Mouse (Mus musculus) heart, embryonic 13.5 days (tissue): ENCODE data around the gene Mamld1. TPM values are rescaled to one million over a fixed set of nuclear protein-coding genes. Genes with fewer than 3 reads are reported as not detected.

Experiments used
- ATAC-seq: fragments of 200-750 bp; cut with Nextera tagmentation; 2 replicates; pipeline ENCODE4 v1.8.0; 2017; ENCODE audit warnings: moderate TSS enrichment; ENCODE audit not compliant: insufficient number of reproducible peaks, low FRiP score, low TSS enrichment; ENCODE audit errors: extremely low read depth
- H3K27ac ChIP-seq: fragments of 300-500 bp; sonication (generic); replicated peaks from 2 replicates; pipeline ENCODE4 v1.5.1; 2015; ENCODE audit warnings: moderate library complexity, mild to moderate bottlenecking, inconsistent platforms
- H3K27me3 ChIP-seq: fragments of 300-500 bp; sonication (generic); replicated peaks from 2 replicates; pipeline ENCODE4 v1.6.1; 2015; ENCODE audit warnings: mild to moderate bottlenecking, inconsistent platforms
- H3K36me3 ChIP-seq: fragments of 300-500 bp; sonication (generic); 2 replicates; pipeline ENCODE4 v1.6.1; 2015; ENCODE audit warnings: mild to moderate bottlenecking, inconsistent platforms
- H3K4me1 ChIP-seq: fragments of 300-500 bp; sonication (generic); 2 replicates; pipeline ENCODE4 v1.6.1; 2015; ENCODE audit warnings: inconsistent platforms
- H3K4me2 ChIP-seq: fragments of 300-500 bp; sonication (generic); 2 replicates; pipeline ENCODE4 v1.6.1; 2015; ENCODE audit warnings: inconsistent platforms, mild to moderate bottlenecking, moderate library complexity
- H3K4me3 ChIP-seq: fragments of 300-500 bp; sonication (generic); 2 replicates; pipeline ENCODE4 v1.5.1; 2015; ENCODE audit warnings: moderate library complexity, mild to moderate bottlenecking, inconsistent platforms
- H3K9ac ChIP-seq: fragments of 300-500 bp; sonication (generic); 2 replicates; pipeline ENCODE4 v1.6.1; 2015; ENCODE audit warnings: inconsistent platforms, mild to moderate bottlenecking, moderate library complexity
- H3K9me3 ChIP-seq: fragments of 300-500 bp; sonication (generic); 2 replicates; pipeline ENCODE4 v1.6.1; 2016; ENCODE audit warnings: inconsistent platforms
- WGBS: fragments of 180-500 bp; shearing (Covaris S2); methylation state at CpG from one replicate; pipeline ENCODE4 v1.1.7; 2015; ENCODE audit warnings: mixed read lengths; 5-methylcytosine and 5-hydroxymethylcytosine counted together
- polyA plus RNA-seq: library from polyadenylated mRNA; unstranded; fragments of >200 nt; fragmentation: Nextera tagmentation; extraction: Ambion mirVana; gene quantifications from 2 replicates; pipeline ENCODE4 v1.2.1, GENCODE M21; 2015

The Mamld1 gene
- polyA plus RNA-seq, 1 experiment from 2014 or later: 3.1 TPM

- Histone ChIP-seq H3K9me3 (no peaks in the 10 kb centered on the region), H3K4me1 (peaks cover 5% of the 10 kb centered on the region; the same call in 1 of the 2 replicates), H3K9ac (no peak overlapping the region), H3K36me3 (no peaks in the 10 kb centered on the region), H3K27me3 (no peaks in the 10 kb centered on the region), H3K4me2 (no peak overlapping the region), H3K27ac (no peak overlapping the region), H3K4me3 (no peak overlapping the region)
- WGBS: 77% methylated on average over 4 of the region's 4 CpGs
- no peak for ATAC-seq
Observed at GRCm38 (mm10) chrX:71085092-71085807, 35.2 kb downstream of the Mamld1 start.

GRCm38 (mm10) chrX:71087370-71088079 lies 37.5 kb downstream of the Mamld1 start:
- no peak overlapping the region for H3K9ac ChIP-seq
- H3K27ac ChIP-seq: no peak overlapping the region
- no peak overlapping the region for H3K4me2 ChIP-seq
- 69% methylated on average over 4 of the region's 4 CpGs for WGBS
- no peak overlapping the region for H3K4me3 ChIP-seq
- peaks cover 5% of the 10 kb centered on the region; the same call in 1 of the 2 replicates for H3K4me1 ChIP-seq
- ATAC-seq: no peak
- H3K9me3 ChIP-seq: no peaks in the 10 kb centered on the region
- H3K27me3 ChIP-seq: no peaks in the 10 kb centered on the region
- H3K36me3 ChIP-seq: no peaks in the 10 kb centered on the region

GRCm38 (mm10) chrX:71088080-71088414 lies 38.0 kb downstream of the Mamld1 start:
- ATAC-seq: no peak
- WGBS: 43% methylated on average over 3 of the region's 3 CpGs

GRCm38 (mm10) chrX:71105820-71106219 lies 55.8 kb downstream of the Mamld1 start:
- no peak overlapping the region for H3K27ac ChIP-seq
- no peak overlapping the region for H3K4me3 ChIP-seq
- no peak for ATAC-seq
- H3K27me3 ChIP-seq: peaks cover 4% of the 10 kb centered on the region; the same call in 1 of the 2 replicates
- no peak overlapping the region for H3K9ac ChIP-seq
- no peak overlapping the region for H3K4me2 ChIP-seq
- H3K4me1 ChIP-seq: no peaks in the 10 kb centered on the region
- H3K9me3 ChIP-seq: no peaks in the 10 kb centered on the region
- no peaks in the 10 kb centered on the region for H3K36me3 ChIP-seq

More at GRCm38 (mm10) chrX:71088080-71088414, 38.0 kb downstream of the Mamld1 start:
- H3K9me3 ChIP-seq: no peaks in the 10 kb centered on the region
- H3K27me3 ChIP-seq: no peaks in the 10 kb centered on the region
- H3K4me3 ChIP-seq: no peak overlapping the region
- H3K4me1 ChIP-seq: peaks cover 5% of the 10 kb centered on the region; the same call in 1 of the 2 replicates
- H3K9ac ChIP-seq: no peak overlapping the region
- H3K36me3 ChIP-seq: no peaks in the 10 kb centered on the region
- no peak overlapping the region for H3K27ac ChIP-seq
- H3K4me2 ChIP-seq: no peak overlapping the region

GRCm38 (mm10) chrX:71106392-71106791 lies 56.3 kb downstream of the Mamld1 start:
- Histone ChIP-seq H3K4me1 (no peaks in the 10 kb centered on the region), H3K36me3 (no peaks in the 10 kb centered on the region), H3K27ac (no peak overlapping the region), H3K4me3 (no peak overlapping the region), H3K4me2 (no peak overlapping the region), H3K9me3 (no peaks in the 10 kb centered on the region), H3K27me3 (peaks cover 5% of the 10 kb centered on the region; the same call in 1 of the 2 replicates), H3K9ac (no peak overlapping the region)
- WGBS: 80% methylated on average over 4 of the region's 4 CpGs
- no peak for ATAC-seq

GRCm38 (mm10) chrX:71108056-71108735 lies 58.1 kb downstream of the Mamld1 start:
- Histone ChIP-seq H3K9ac (no peak overlapping the region), H3K4me2 (no peak overlapping the region), H3K27me3 (peaks cover 5% of the 10 kb centered on the region; the same call in 1 of the 2 replicates), H3K9me3 (no peaks in the 10 kb centered on the region), H3K4me1 (no peaks in the 10 kb centered on the region), H3K36me3 (no peaks in the 10 kb centered on the region), H3K27ac (no peak overlapping the region), H3K4me3 (no peak overlapping the region)
- WGBS: 73% methylated on average over 4 of the region's 4 CpGs
- no peak for ATAC-seq

GRCm38 (mm10) chrX:71110333-71110732 lies 60.3 kb downstream of the Mamld1 start:
- Histone ChIP-seq H3K4me1 (no peaks in the 10 kb centered on the region), H3K27me3 (peaks cover 5% of the 10 kb centered on the region; the same call in 1 of the 2 replicates), H3K4me2 (no peak overlapping the region), H3K9me3 (no peaks in the 10 kb centered on the region), H3K9ac (no peak overlapping the region), H3K4me3 (no peak overlapping the region), H3K27ac (no peak overlapping the region), H3K36me3 (no peaks in the 10 kb centered on the region)
- 46% methylated on average over 2 of the region's 2 CpGs for WGBS
- no peak for ATAC-seq

- H3K4me3 ChIP-seq: no peak overlapping the region
- H3K9ac ChIP-seq: no peak overlapping the region
- H3K27ac ChIP-seq: no peak overlapping the region
- no peak overlapping the region for H3K4me2 ChIP-seq
- H3K36me3 ChIP-seq: no peaks in the 10 kb centered on the region
- no peaks in the 10 kb centered on the region for H3K9me3 ChIP-seq
- H3K27me3 ChIP-seq: no peaks in the 10 kb centered on the region
- WGBS: 62% methylated on average over 4 of the region's 4 CpGs
- peaks cover 8% of the 10 kb centered on the region; the same call in 1 of the 2 replicates for H3K4me1 ChIP-seq
- ATAC-seq: no peak
Observed at GRCm38 (mm10) chrX:71122359-71123293, 72.6 kb downstream of the Mamld1 start.

GRCm38 (mm10) chrX:71125013-71125412 lies 75.0 kb downstream of the Mamld1 start:
- Histone ChIP-seq H3K27me3 (no peaks in the 10 kb centered on the region), H3K9ac (no peak overlapping the region), H3K27ac (no peak overlapping the region), H3K36me3 (no peaks in the 10 kb centered on the region), H3K4me1 (peaks cover 8% of the 10 kb centered on the region; the same call in 1 of the 2 replicates), H3K4me3 (no peak overlapping the region), H3K4me2 (no peak overlapping the region), H3K9me3 (no peaks in the 10 kb centered on the region)
- no peak for ATAC-seq
- 49% methylated on average over 7 of the region's 7 CpGs for WGBS

GRCm38 (mm10) chrX:71131464-71131863 lies 81.4 kb downstream of the Mamld1 start:
- Histone ChIP-seq H3K27ac (no peak overlapping the region), H3K9me3 (no peaks in the 10 kb centered on the region), H3K27me3 (no peaks in the 10 kb centered on the region), H3K9ac (no peak overlapping the region), H3K4me3 (no peak overlapping the region), H3K4me1 (no peaks in the 10 kb centered on the region), H3K36me3 (no peaks in the 10 kb centered on the region), H3K4me2 (no peak overlapping the region)
- no peak for ATAC-seq

GRCm38 (mm10) chrX:71141390-71141789 lies 91.3 kb downstream of the Mamld1 start:
- Histone ChIP-seq H3K4me2 (no peak overlapping the region), H3K36me3 (no peaks in the 10 kb centered on the region), H3K4me1 (no peaks in the 10 kb centered on the region), H3K27me3 (no peaks in the 10 kb centered on the region), H3K9ac (no peak overlapping the region), H3K9me3 (no peaks in the 10 kb centered on the region), H3K4me3 (no peak overlapping the region), H3K27ac (no peak overlapping the region)
- no peak for ATAC-seq
- WGBS: 80% methylated on average over 2 of the region's 2 CpGs
